Mouse (Mus musculus) ES-E14 (cell line): ENCODE results near the gene Ptp4a2. TPM values are rescaled to one million over a fixed set of nuclear protein-coding genes. Genes with fewer than 3 reads are reported as not detected.

Source experiments
- DNase-seq: peaks from one replicate; pipeline ENCODE4 v3.0.0-alpha.2; 2013; ENCODE audit warnings: low read depth, low spot score
- H3K27ac ChIP-seq: 2 replicates; pipeline ENCODE4 v1.5.1; 2012; ENCODE audit warnings: low read depth, mild to moderate bottlenecking, low read length, moderate library complexity, mixed read lengths; ENCODE audit not compliant: poor library complexity, insufficient read depth, severe bottlenecking
- H3K36me3 ChIP-seq: 2 replicates; pipeline ENCODE4 v1.6.1; 2012; ENCODE audit warnings: mild to moderate bottlenecking, low read length, moderate library complexity, mixed read lengths; ENCODE audit not compliant: control insufficient read depth, poor library complexity, insufficient read depth, severe bottlenecking
- H3K4me1 ChIP-seq, 2 experiments: fragments of 150-350 bp in 1 of 2; sonication (generic) in 1 of 2; 2 replicates each; pipeline ENCODE4 v1.6.1; 2012; ENCODE audit warnings: low read length in 2 of 2, mild to moderate bottlenecking in 1 of 2, mixed read lengths in 1 of 2; ENCODE audit not compliant: control insufficient read depth in 2 of 2, insufficient read depth in 2 of 2, poor library complexity in 1 of 2
- H3K4me3 ChIP-seq, 2 experiments: fragments of 150-350 bp in 1 of 2; sonication (generic) in 1 of 2; 2 replicates each; pipeline ENCODE4 v1.5.1; 2012; ENCODE audit warnings: low read length in 2 of 2, low read depth in 1 of 2, mild to moderate bottlenecking in 1 of 2, mixed read lengths in 1 of 2; ENCODE audit not compliant: insufficient read depth in 1 of 2, poor library complexity in 1 of 2, severe bottlenecking in 1 of 2
- H3K9ac ChIP-seq: 2 replicates; pipeline ENCODE4 v1.6.1; 2012; ENCODE audit warnings: low read depth, mild to moderate bottlenecking, low read length, mixed read lengths; ENCODE audit not compliant: poor library complexity, insufficient read depth, severe bottlenecking
- H3K9me3 ChIP-seq: fragments of 150-350 bp; sonication (generic); 2 replicates; pipeline ENCODE4 v1.6.1; 2012; ENCODE audit warnings: low read depth, mild to moderate bottlenecking, low read length; ENCODE audit not compliant: control insufficient read depth, insufficient read depth
- CHD2 ChIP-seq: IDR thresholded peaks from 2 replicates; pipeline ENCODE4 v1.6.1; 2014; ENCODE audit warnings: mild to moderate bottlenecking, low read depth, low read length, inconsistent platforms
- HCFC1 ChIP-seq: IDR thresholded peaks from 2 replicates; pipeline ENCODE4 v1.6.1; 2012; ENCODE audit warnings: low read length, inconsistent platforms, borderline replicate concordance; ENCODE audit not compliant: insufficient read depth
- MAFK ChIP-seq: IDR thresholded peaks from 2 replicates; pipeline ENCODE4 v1.6.1; 2014; ENCODE audit warnings: mild to moderate bottlenecking, low read depth, low read length, inconsistent platforms; ENCODE audit not compliant: insufficient read depth
- ZC3H11A ChIP-seq: IDR thresholded peaks from 2 replicates; pipeline ENCODE4 v1.6.1; 2012; ENCODE audit warnings: low read depth, mild to moderate bottlenecking, inconsistent platforms, low read length, borderline replicate concordance
- ZNF384 ChIP-seq: IDR thresholded peaks from 2 replicates; pipeline ENCODE4 v1.6.1; 2012; ENCODE audit warnings: low read depth, low read length, inconsistent platforms
- in situ Hi-C, 2 experiments: fragments of 600-800 bp; cut with MboI; formaldehyde crosslinking; loops; one replicate each; pipeline ENCODE4 v1.15.1; 2025; ENCODE audit warnings: low sequenced_read_pairs in 2 of 2, inconsistent platforms in 1 of 2; ENCODE audit not compliant: unreplicated experiment in 2 of 2
- total RNA-seq: library from RNA; depleted of rRNA; stranded (reverse); fragments of 300-350 nt; gene quantifications from 2 replicates; pipeline ENCODE4 v1.2.3, GENCODE M21; 2012

Gene Ptp4a2
- total RNA-seq, 1 experiment, result 104 TPM

DNA sequence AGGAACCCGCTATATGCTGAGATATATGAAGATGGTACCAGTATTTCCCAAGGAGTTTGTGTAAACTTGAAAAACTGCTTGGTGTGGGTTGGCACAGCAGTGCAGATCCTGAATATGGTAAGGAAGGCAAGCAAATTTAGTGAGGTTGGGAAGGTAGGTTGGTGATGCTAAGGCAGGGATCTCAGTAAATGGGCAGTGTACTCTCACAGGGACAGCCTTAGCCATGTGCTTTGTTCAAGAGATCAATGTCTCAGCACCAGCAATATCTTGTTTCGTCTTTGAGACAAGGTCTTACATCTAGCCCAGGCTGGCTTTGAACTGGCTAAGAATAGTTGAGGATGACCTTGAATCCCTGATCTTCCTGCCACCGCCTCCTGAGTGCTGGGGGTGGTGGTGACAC, 43.6 kb downstream of the Ptp4a2 start:
- Histone ChIP-seq H3K9me3 (no peaks in the 10 kb centered on the region), H3K36me3 (peaks cover 5% of the 10 kb centered on the region), H3K4me1 (0 out of 4 replicates have a peak, but pooled peaks cover 0 to 4% of the 10 kb centered on the region in 2 experiments), H3K4me3 (no peak overlapping the region), H3K27ac (no peak overlapping the region), H3K9ac (no peak overlapping the region)
- DNase-seq, result no peak
- no peak for TF ChIP-seq MAFK
- no peak for TF ChIP-seq ZNF384
- no peak for TF ChIP-seq ZC3H11A
- TF ChIP-seq HCFC1, result no peak
- no peak for TF ChIP-seq CHD2
- in situ Hi-C loops, result no loop called here

DNA sequence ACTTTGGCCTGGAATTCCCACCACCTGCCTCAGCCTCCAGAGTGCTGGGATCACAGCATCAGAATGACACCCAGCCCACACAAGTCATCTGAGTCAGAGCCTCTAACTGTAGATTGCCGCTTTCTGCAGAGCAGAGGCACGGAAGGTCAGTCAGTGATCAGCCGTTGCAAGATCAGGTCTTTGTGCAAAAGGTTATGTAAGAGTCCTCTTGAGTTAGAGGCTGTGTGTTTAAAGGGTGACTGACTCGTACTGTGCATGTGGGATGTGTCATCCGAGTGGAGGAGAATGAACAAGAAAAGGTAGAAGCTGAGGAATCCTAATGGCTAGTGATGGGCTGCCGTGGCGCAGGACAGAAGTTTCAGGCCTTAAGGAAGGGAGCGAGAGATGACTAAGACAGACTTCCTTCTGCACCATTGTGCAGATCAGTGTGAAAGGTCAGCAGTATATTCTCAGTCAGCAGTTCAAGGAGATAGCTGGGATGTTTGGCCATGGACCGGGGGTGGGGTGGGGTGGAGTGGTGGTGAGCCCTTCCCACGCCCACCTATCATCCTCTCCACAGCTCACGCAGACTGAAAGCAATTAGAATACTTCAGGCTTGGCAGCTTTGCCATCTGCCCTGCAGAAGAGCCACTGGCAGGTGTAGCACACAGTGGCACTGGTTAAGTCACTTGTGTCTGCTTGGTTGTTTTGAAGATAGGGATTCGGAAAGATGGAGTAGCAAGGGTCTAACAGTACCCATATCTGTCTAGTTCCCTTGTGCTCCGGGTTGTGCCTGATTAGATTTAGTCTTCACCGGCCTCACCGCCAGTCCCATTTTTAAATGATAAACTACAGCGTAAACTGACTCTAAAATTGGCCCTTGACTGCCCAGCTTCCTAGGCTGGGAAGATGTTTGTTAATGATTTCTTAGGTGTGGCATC, 44.3 kb downstream of the Ptp4a2 start:
- TF ChIP-seq CHD2, result no peak
- TF ChIP-seq ZC3H11A, result no peak
- no peak for TF ChIP-seq ZNF384
- TF ChIP-seq MAFK, result no peak
- TF ChIP-seq HCFC1, result no peak
- Histone ChIP-seq H3K9me3 (no peaks in the 10 kb centered on the region), H3K9ac (no peak overlapping the region), H3K27ac (no peak overlapping the region), H3K4me1 (0 out of 4 replicates have a peak, but pooled peaks cover 0 to 4% of the 10 kb centered on the region in 2 experiments), H3K4me3 (no peak overlapping the region), H3K36me3 (peaks cover 5% of the 10 kb centered on the region)
- no peak for DNase-seq
- in situ Hi-C loops, result no loop called here

DNA sequence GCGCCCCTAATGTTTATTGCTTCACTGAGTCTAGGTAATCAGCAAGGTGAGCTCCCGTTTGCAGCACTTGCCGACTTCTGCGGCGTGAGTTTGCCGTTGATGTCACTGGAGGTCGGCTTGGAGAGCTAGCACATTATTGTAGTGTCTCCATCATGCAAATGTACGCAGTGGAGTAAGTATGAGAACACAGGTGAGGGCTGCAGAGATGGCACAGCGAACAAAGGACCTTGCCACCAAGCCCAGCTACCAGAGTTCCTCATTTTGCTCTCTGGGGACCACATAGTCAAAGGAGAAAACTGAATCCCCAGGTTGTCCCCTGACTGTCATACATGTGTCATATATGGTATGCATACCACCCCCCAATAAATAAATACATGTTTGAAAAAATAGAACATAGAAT, 49.4 kb downstream of the Ptp4a2 start:
- Histone ChIP-seq H3K4me3 (no peak overlapping the region), H3K9ac (no peak overlapping the region), H3K4me1 (no peaks in the 10 kb centered on the region), H3K36me3 (no peaks in the 10 kb centered on the region), H3K27ac (no peak overlapping the region), H3K9me3 (no peaks in the 10 kb centered on the region)
- TF ChIP-seq MAFK, result no peak
- TF ChIP-seq CHD2, result no peak
- TF ChIP-seq HCFC1, result no peak
- no peak for TF ChIP-seq ZC3H11A
- no peak for TF ChIP-seq ZNF384
- in situ Hi-C loops, result no loop called here
- DNase-seq, result no peak

DNA sequence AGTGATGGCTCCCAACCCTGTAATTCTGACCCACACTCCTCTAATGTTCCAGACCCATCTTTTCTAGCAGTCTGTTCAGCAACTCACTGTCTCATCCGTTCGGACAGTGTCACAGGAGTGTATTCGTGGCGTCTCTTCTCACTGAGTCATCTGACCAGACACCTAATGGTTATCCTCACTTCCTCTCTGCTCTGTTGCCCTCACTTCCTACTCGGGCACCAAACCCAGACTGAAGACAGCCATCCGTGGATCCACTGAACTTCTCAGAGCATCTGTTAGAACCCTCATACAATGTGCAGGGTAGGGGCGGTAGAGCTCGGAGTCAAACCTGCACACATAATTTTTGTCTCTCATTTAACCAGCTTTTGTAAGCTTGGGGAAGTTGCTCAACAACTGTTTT, 50.4 kb downstream of the Ptp4a2 start:
- no peaks in the 10 kb centered on the region for H3K9me3 ChIP-seq
- H3K36me3 ChIP-seq, result no peaks in the 10 kb centered on the region
- TF ChIP-seq CHD2, result no peak
- no peak for TF ChIP-seq MAFK
- no peak for TF ChIP-seq ZNF384
- no peak for TF ChIP-seq ZC3H11A
- no peak for TF ChIP-seq HCFC1
- no peak for DNase-seq
- no peak overlapping the region for H3K27ac ChIP-seq
- in situ Hi-C loops, result no loop called here
- H3K9ac ChIP-seq, result no peak overlapping the region
- H3K4me3 ChIP-seq, result no peak overlapping the region
- no peaks in the 10 kb centered on the region for H3K4me1 ChIP-seq

DNA sequence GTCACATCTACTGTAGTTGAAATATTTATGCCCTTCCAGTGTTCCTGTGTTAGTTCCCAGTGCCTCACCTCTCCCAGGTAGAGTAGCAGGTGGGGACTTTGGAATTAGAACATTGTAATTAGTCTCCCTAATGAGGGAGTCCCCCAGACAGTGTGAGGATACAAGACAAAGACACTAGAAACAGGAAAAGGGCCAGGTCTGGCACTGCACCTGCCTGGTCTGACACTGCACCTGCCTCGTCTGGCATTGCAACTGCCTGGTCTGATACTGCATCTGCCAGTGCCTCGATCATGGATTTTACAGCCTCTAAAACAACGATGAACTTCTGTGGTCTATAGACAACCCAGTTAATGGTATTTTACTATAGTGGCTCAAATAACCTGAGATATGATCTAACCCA, 51.3 kb downstream of the Ptp4a2 start:
- in situ Hi-C loops, result no loop called here
- no peak overlapping the region for H3K4me3 ChIP-seq
- no peaks in the 10 kb centered on the region for H3K9me3 ChIP-seq
- H3K4me1 ChIP-seq, result no peaks in the 10 kb centered on the region
- TF ChIP-seq ZC3H11A (no peak), MAFK (no peak), HCFC1 (no peak), ZNF384 (no peak), CHD2 (no peak)
- H3K9ac ChIP-seq, result no peak overlapping the region
- H3K27ac ChIP-seq, result no peak overlapping the region
- no peaks in the 10 kb centered on the region for H3K36me3 ChIP-seq
- DNase-seq, result no peak
